Mouse (Mus musculus) heart, embryonic 11.5 days (tissue): Measurements from ENCODE around the gene Mylk. TPM values are rescaled to one million over a fixed set of nuclear protein-coding genes. Genes with fewer than 3 reads are reported as not detected.

Experiments used
- ATAC-seq: fragments of 200-750 bp; cut with Nextera tagmentation; replicated peaks from 2 replicates; pipeline ENCODE4 v1.8.0; 2017; ENCODE audit warnings: moderate library complexity; ENCODE audit not compliant: insufficient number of reproducible peaks, low FRiP score, low TSS enrichment
- H3K27ac ChIP-seq: fragments of 300-500 bp; sonication (generic); 2 replicates; pipeline ENCODE4 v1.5.1; 2014; ENCODE audit warnings: mild to moderate bottlenecking, low read depth, low read length
- H3K27me3 ChIP-seq: fragments of 300-500 bp; sonication (generic); 2 replicates; pipeline ENCODE4 v1.6.1; 2014; ENCODE audit warnings: mild to moderate bottlenecking, low read length, mixed read lengths; ENCODE audit not compliant: control insufficient read depth, insufficient read depth
- H3K36me3 ChIP-seq: fragments of 300-500 bp; sonication (generic); 2 replicates; pipeline ENCODE4 v1.6.1; 2014; ENCODE audit warnings: mild to moderate bottlenecking, low read length, moderate library complexity, mixed read lengths; ENCODE audit not compliant: control insufficient read depth, insufficient read depth
- H3K4me1 ChIP-seq: fragments of 300-500 bp; sonication (generic); 2 replicates; pipeline ENCODE4 v1.6.1; 2014; ENCODE audit warnings: low read length; ENCODE audit not compliant: control insufficient read depth, insufficient read depth
- H3K4me2 ChIP-seq: fragments of 300-500 bp; sonication (generic); 2 replicates; pipeline ENCODE4 v1.6.1; 2014; ENCODE audit warnings: mild to moderate bottlenecking, moderate library complexity
- H3K4me3 ChIP-seq: fragments of 300-500 bp; sonication (generic); 2 replicates; pipeline ENCODE4 v1.5.1; 2014; ENCODE audit warnings: low read depth, low read length
- H3K9ac ChIP-seq: fragments of 300-500 bp; sonication (generic); 2 replicates; pipeline ENCODE4 v1.6.1; 2014; ENCODE audit warnings: mild to moderate bottlenecking, low read depth, low read length, moderate library complexity
- H3K9me3 ChIP-seq: fragments of 300-500 bp; sonication (generic); replicated peaks from 2 replicates; pipeline ENCODE4 v1.6.1; 2016; ENCODE audit warnings: low read length; ENCODE audit not compliant: control insufficient read depth
- WGBS: fragments of 180-500 bp; shearing (Covaris S2); extraction: QIAGEN DNeasy Blood & Tissue Kit; methylation state at CpG from one replicate; pipeline ENCODE4 v1.1.7; 2014; ENCODE audit not compliant: insufficient replicate concordance; 5-methylcytosine and 5-hydroxymethylcytosine counted together
- polyA plus RNA-seq: library from polyadenylated mRNA; unstranded; fragments of >200 nt; fragmentation: Nextera tagmentation; extraction: Ambion mirVana; gene quantifications from 2 replicates; pipeline ENCODE4 v1.2.1, GENCODE M21; 2014

Gene Mylk
- polyA plus RNA-seq, 1 experiment from 2014 or later: 4.3 TPM

DNA sequence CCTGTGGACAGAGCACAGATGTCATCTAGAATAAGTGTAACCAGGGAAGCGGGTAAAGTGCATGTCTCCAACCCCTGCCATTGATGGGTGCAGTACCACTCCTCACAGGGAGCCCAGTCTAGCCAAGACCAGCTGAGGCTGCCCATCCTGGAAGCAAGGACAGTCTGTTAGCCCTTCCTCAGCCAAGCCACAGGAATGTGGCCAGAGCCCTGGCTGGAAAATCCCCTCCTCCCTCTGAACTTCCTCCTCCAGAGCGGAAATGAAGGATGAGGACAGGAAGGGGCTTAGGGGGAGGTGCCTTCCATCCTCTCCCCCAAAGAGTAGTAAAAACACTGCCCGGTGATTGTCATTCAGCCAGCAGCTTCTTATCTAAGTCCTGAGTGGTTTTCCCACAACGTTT is 192.6 kb downstream of the Mylk start:
- Histone ChIP-seq H3K27me3 (peaks cover 43% of the 10 kb centered on the region), H3K36me3 (no peaks in the 10 kb centered on the region), H3K4me2 (no peak overlapping the region), H3K27ac (peak overlapping the region; percentile 47), H3K9ac (no peak overlapping the region), H3K9me3 (no peaks in the 10 kb centered on the region), H3K4me3 (no peak overlapping the region), H3K4me1 (peaks cover 29% of the 10 kb centered on the region)
- peak; percentile 53; the same call in 1 of the 2 replicates for ATAC-seq
- 22% methylated on average over 4 of the region's 4 CpGs for WGBS

DNA sequence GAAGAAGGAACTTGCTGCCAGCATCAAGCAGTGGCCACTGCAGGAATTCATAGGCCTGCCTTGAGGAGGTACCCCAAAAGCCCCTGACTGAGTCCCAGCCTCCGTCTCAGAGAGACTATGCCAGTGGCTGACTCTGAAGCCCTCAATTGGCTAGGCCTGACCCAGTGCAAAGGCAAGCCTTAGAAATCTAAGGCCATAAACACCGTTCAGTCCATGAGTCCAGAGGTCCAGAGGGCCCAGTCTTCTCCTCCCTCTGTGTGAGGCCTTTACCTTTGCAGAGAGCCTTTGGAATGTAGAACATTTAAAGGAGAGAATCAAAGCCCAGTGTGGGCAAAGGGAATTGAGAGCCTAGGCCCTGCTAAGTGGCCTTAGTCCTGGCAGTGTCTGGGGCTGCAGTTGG is 193.2 kb downstream of the Mylk start:
- Histone ChIP-seq H3K27ac (peak overlapping the region; percentile 47), H3K4me3 (no peak overlapping the region), H3K4me2 (no peak overlapping the region), H3K9ac (no peak overlapping the region), H3K27me3 (peaks cover 36% of the 10 kb centered on the region), H3K4me1 (peaks cover 27% of the 10 kb centered on the region), H3K9me3 (no peaks in the 10 kb centered on the region), H3K36me3 (no peaks in the 10 kb centered on the region)
- ATAC-seq: no peak
- 84% methylated on average over 2 of the region's 2 CpGs for WGBS

DNA sequence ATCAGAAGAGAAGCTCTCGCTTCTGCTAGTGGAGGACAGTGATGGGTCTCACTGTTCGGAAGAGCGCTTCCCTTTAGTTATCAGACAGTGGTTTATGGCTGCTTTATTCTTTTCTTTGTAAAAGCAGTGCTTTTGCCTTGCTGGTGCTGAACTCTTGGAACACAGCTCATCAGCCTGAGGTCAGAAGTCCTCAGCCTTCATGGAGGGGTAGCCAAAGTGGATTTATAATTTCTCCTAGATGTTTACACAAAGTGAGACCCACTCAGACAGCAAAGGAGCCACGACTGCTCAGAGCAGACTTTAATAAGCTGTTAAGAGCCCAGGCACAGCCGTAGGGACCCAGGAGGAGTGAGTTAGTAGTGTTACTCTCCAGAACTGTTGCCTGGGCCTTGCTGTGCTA is 194.9 kb downstream of the Mylk start:
- no peak overlapping the region for H3K4me2 ChIP-seq
- peaks cover 19% of the 10 kb centered on the region for H3K27me3 ChIP-seq
- 75% methylated on average over 5 of the region's 5 CpGs for WGBS
- ATAC-seq: no peak
- no peak overlapping the region for H3K9ac ChIP-seq
- no peak overlapping the region for H3K27ac ChIP-seq
- no peaks in the 10 kb centered on the region for H3K9me3 ChIP-seq
- peaks cover 26% of the 10 kb centered on the region for H3K4me1 ChIP-seq
- no peaks in the 10 kb centered on the region for H3K36me3 ChIP-seq
- H3K4me3 ChIP-seq: no peak overlapping the region

DNA sequence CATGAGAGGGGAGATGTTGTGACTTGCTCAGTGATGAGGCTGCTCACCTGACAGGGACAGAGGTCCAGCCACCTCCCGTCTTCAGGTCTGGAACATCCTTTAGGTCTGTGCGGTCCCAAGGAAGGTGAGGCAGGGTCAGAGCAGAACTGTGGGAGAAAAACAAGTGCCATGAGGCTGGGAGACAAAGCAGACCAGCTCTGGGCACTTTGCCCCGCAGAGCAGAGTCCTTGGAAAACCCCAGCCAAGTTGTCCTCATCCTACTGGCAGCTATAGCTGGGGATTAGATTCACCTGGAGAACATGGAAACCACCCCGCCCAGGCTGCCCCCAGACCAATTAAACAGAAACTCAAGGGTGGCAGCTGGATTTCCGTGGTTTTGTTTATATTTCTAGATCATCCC is 195.4 kb downstream of the Mylk start:
- WGBS: 73% methylated on average over 5 of the region's 5 CpGs
- no peak for ATAC-seq
- H3K9ac ChIP-seq: no peak overlapping the region
- peaks cover 18% of the 10 kb centered on the region for H3K27me3 ChIP-seq
- no peak overlapping the region for H3K4me2 ChIP-seq
- H3K36me3 ChIP-seq: no peaks in the 10 kb centered on the region
- H3K27ac ChIP-seq: no peak overlapping the region
- peaks cover 25% of the 10 kb centered on the region for H3K4me1 ChIP-seq
- H3K9me3 ChIP-seq: no peaks in the 10 kb centered on the region
- H3K4me3 ChIP-seq: no peak overlapping the region

DNA sequence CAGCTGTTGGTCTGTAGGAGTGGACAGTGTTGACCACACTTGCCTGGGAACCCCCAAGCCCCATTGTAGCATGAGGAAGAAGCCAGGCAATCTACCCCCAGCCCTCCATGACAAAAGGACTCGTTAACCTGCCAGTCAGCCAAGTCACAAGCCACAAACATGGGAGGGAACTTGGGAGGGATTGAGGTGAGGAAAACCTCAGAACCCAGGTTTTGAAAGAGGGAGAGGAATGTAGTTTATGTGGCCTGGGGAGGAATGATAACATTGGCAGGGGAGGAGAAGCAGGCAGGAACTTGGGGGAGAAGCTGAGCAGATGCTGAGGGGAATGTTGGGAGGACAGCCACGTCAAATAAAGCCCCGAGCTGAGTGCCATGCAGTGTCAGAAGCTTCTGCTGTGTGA is 196.9 kb downstream of the Mylk start:
- H3K4me1 ChIP-seq: peaks cover 15% of the 10 kb centered on the region
- H3K36me3 ChIP-seq: no peaks in the 10 kb centered on the region
- no peak overlapping the region for H3K4me2 ChIP-seq
- peaks cover 15% of the 10 kb centered on the region for H3K27me3 ChIP-seq
- H3K9ac ChIP-seq: no peak overlapping the region
- no peak overlapping the region for H3K4me3 ChIP-seq
- no peaks in the 10 kb centered on the region for H3K9me3 ChIP-seq
- no peak for ATAC-seq
- WGBS: 42% methylated on average over 3 of the region's 3 CpGs
- no peak overlapping the region for H3K27ac ChIP-seq

DNA sequence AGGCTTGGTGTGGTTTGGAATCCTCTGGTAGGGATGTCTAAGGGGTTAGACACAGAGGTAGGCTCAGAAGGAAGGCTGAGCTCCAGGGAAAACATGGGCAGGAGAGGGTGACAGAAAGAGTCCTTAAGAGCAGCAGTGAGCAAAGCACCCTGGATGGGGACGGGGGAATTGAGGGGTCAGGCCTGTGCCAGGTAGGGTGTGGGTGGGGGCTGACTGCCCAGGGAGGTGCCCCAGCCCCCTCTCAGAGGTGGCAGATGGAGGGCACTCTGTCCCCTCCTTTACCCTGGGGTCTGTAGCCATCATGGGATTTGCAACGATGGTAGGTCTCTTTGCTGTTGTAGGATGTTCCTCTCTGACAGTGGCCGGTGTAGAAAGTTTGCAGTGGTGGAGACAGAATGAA is 201.3 kb downstream of the Mylk start:
- Histone ChIP-seq H3K9ac (no peak overlapping the region), H3K4me3 (no peak overlapping the region), H3K27ac (no peak overlapping the region), H3K4me1 (peaks cover 8% of the 10 kb centered on the region; the same call in 1 of the 2 replicates), H3K36me3 (no peaks in the 10 kb centered on the region), H3K9me3 (no peaks in the 10 kb centered on the region), H3K4me2 (no peak overlapping the region), H3K27me3 (peaks cover 5% of the 10 kb centered on the region)
- 0 out of 2 replicates have a peak, but pooled peaks have one; percentile 18 for ATAC-seq
- WGBS: 83% methylated on average over 3 of the region's 3 CpGs

DNA sequence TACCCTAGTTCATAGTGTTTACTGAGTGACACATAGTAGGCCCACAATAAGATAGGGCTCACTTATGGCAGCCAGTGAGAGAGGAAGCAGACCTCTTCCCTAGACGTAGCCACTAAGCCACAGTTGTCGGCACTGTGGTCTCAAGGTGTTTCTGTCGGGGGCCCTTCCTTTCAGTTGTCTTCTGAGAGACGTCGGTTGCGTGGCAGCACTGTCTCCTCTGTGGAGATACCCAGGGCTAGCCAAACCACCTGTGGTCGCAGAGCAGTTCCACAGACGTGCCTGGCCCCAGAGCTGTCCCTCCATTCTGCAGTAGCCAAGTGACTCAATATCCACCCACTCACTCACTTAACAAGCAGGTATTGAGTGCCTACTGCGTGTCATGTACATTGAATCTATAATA is 205.9 kb downstream of the Mylk start:
- 64% methylated on average over 9 of the region's 9 CpGs for WGBS
- H3K9me3 ChIP-seq: no peaks in the 10 kb centered on the region
- no peak overlapping the region for H3K4me3 ChIP-seq
- peaks cover 15% of the 10 kb centered on the region for H3K4me1 ChIP-seq
- no peak overlapping the region for H3K9ac ChIP-seq
- no peak for ATAC-seq
- H3K27me3 ChIP-seq: no peaks in the 10 kb centered on the region
- no peak overlapping the region for H3K27ac ChIP-seq
- no peak overlapping the region for H3K4me2 ChIP-seq
- H3K36me3 ChIP-seq: 0 out of 2 replicates have a peak, but pooled peaks cover 3% of the 10 kb centered on the region

DNA sequence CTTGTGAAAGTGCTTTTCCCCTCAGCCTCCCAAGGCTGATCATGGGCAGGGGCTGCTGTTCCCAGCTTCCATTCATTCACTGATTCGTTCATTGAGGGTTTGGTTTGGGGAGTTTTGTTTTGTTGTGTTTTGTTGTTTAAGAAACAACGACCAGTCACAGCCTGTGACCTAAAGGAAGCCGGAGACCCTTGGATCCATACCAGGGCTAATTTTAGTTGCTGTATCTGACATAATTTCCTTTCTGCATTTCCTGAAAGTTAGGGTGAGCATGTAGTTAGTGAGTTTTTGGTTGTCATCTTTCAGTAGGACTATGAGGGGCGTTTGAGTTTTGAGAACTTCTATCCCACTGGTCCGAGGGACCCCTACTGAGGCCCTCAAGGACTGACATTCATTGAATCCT is 207.2 kb downstream of the Mylk start:
- 0 out of 2 replicates have a peak, but pooled peaks cover 3% of the 10 kb centered on the region for H3K36me3 ChIP-seq
- no peaks in the 10 kb centered on the region for H3K27me3 ChIP-seq
- no peak overlapping the region for H3K4me2 ChIP-seq
- H3K9ac ChIP-seq: no peak overlapping the region
- WGBS: 68% methylated on average over 5 of the region's 5 CpGs
- H3K27ac ChIP-seq: no peak overlapping the region
- no peaks in the 10 kb centered on the region for H3K9me3 ChIP-seq
- ATAC-seq: no peak
- H3K4me1 ChIP-seq: peaks cover 14% of the 10 kb centered on the region
- no peak overlapping the region for H3K4me3 ChIP-seq

DNA sequence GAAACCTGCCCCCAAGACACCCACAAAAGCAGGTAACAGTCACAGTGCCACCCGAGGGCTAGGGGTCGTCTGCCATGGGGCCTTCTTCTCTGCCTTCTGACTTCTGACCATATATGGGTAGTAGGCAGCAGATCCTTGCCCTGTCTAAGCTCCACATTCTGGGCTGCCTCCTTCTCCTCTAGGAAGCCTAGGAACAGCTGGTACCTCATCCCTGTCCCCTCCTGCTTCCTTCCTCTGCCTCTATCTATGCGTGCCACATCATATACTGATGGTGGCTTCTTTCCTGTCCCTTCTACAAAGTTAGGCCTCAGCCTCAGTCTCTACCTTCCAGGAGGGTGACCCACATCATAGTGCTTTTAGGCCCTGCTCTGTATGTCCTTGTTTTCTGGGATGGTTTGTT is 207.8 kb downstream of the Mylk start:
- Histone ChIP-seq H3K27ac (no peak overlapping the region), H3K4me2 (no peak overlapping the region), H3K4me1 (peaks cover 20% of the 10 kb centered on the region), H3K27me3 (no peaks in the 10 kb centered on the region), H3K4me3 (no peak overlapping the region), H3K9me3 (no peaks in the 10 kb centered on the region), H3K9ac (no peak overlapping the region), H3K36me3 (0 out of 2 replicates have a peak, but pooled peaks cover 3% of the 10 kb centered on the region)
- no peak for ATAC-seq
- 60% methylated on average over 3 of the region's 3 CpGs for WGBS
